Mouse (Mus musculus): ENCODE data around the gene Hsd17b3. TPM values are rescaled to one million over a fixed set of nuclear protein-coding genes. Genes with fewer than 3 reads are reported as not detected.
A peak's percentile ranks its signal among the peaks of the same experiment; 100 is the strongest.

Gene Hsd17b3
- polyA plus RNA-seq (2016; fragmentation: Nextera tagmentation; extraction: Ambion mirVana): not detected in 2 replicates

DNA sequence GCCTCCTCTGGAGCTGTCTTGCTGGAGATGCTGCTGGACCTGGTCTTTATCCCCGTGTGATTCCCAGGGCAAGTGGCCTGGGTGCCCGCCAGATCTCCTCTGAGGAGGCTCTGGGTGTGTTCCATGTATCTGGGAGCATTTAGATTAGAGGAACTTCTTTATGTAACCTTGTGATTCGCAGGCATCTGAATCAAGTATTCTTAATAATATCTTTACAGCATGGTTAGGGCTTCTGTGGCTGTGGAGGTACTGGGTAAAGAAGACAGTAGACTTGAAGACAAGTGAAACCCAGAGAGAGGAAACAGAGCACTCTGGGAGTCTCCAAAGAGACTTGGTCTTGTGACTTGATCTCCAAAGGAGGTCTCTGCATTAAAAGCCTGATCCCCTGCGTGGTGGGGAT lies at the start of gene Hsd17b3:
TSS of gene Hsd17b3 (minus strand) at position 101 of the 400 bp plus-strand sequence.
- Histone ChIP-seq H3K27me3 (replicated peaks; ENCODE audit: low read depth, poor library complexity, severe bottlenecking) (no peaks in the 10 kb centered on the region), H3K4me3 (no peak within 1 kb of the TSS), H3K4me1 (peaks cover 19% of the 10 kb centered on the region), H3K9me3 (no peaks in the 10 kb centered on the region), H3K36me3 (replicated peaks) (no peaks in the 10 kb centered on the region), H3K27ac (replicated peaks) (no peak within 1 kb of the TSS)
- 77% methylated on average over 4 of the region's 4 CpGs for WGBS
- DNase-seq (ENCODE audit: low spot score): no peak

DNA sequence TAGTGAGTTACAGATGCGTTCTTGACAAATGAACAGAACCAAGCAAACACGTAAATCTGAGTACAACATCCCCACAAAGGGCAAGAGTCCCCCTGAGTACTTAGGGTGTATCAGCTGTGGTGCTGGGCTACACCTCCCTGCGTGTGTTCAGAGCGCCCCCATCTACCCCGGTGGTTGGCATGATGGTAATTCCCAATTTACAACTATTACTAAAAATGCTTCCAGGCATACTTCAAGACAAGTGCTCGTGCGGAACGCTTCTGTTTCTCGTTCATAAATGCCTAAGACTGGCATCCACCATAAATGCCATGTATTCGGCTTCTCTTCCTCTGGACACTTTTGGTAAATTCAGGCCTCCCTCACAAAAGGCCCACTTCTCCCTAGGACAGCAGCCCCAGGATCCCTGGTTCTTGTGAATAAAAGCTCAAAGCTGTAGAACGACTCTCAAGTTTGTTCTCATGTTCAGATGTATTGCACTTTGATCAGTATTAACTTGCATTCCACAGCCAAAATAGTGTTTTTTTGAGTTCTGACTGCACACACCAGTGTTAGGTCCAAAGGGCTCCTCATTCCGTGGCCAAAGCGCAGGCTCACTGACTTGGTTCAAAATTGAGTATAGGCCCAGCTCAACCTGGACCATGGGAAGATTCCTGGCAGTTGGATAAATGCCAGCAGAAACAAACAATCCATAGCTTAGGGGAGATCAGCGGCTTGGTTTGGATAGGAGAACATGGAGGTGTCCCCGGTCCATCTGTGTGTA lies 40.8 kb upstream of the Hsd17b3 start:
- WGBS: 42% methylated on average over 15 of the region's 15 CpGs
- H3K27ac ChIP-seq (replicated peaks): peak overlapping the region; percentile 80

DNA sequence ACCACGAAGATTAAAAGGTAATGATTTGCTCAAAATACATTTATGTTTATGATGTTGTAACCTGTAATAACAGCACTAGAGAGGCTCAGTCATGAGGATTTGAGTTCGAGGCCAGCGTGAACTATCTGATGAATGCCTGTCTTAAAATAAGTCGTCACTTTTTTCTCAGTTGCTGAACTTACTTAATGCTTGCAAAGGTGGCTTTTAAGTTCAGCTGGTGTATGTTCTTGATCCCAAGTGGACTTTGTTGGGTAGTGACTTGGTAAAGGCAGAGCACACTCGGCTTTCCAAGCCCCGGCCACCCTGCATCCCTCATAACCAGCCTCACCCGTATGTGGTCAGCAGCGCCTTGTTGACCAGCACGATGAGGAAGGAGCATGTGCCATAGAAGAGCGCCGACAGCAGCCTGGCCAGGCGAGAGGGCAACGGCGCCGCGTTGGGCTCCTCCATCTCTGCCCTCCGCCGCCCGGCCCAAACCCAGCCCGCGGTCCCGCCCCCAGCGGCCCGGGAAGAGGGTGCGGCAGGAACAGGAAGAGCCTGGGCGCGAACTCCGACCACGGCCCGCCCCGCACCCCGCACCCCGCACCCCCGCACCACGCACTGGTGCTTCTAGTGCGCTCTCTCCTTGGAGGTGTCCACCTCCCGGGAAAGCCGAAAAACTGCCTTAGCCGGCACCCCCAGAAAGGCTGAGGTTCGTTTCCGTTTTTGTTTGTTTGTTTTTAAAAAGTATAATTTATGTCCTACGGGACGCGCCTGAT lies 40.0 kb upstream of the Hsd17b3 start, which contains the start of gene Slc35d2:
TSS of gene Slc35d2 (minus strand) at position 511 of the 758 bp plus-strand sequence.
- Histone ChIP-seq H3K27me3 (replicated peaks; ENCODE audit: low read depth, poor library complexity, severe bottlenecking) (no peaks in the 10 kb centered on the region), H3K36me3 (replicated peaks) (peaks cover 28% of the 10 kb centered on the region), H3K4me3 (peak within 1 kb of the TSS; percentile 66), H3K9me3 (no peaks in the 10 kb centered on the region), H3K4me1 (peaks cover 26% of the 10 kb centered on the region), H3K27ac (replicated peaks) (peak within 1 kb of the TSS; percentile 80)
- WGBS: 8% methylated on average over 44 of the region's 44 CpGs
- peak; percentile 60 for DNase-seq (ENCODE audit: low spot score)

More for the DNA sequence above, 40.8 kb upstream of the Hsd17b3 start:
- peaks cover 26% of the 10 kb centered on the region for H3K4me1 ChIP-seq
- H3K36me3 ChIP-seq (replicated peaks): peaks cover 35% of the 10 kb centered on the region
- no peaks in the 10 kb centered on the region for H3K9me3 ChIP-seq
- H3K27me3 ChIP-seq (replicated peaks; ENCODE audit: low read depth, poor library complexity, severe bottlenecking): no peaks in the 10 kb centered on the region
- DNase-seq (ENCODE audit: low spot score): peak; percentile 52
- peak overlapping the region; percentile 66 for H3K4me3 ChIP-seq

DNA sequence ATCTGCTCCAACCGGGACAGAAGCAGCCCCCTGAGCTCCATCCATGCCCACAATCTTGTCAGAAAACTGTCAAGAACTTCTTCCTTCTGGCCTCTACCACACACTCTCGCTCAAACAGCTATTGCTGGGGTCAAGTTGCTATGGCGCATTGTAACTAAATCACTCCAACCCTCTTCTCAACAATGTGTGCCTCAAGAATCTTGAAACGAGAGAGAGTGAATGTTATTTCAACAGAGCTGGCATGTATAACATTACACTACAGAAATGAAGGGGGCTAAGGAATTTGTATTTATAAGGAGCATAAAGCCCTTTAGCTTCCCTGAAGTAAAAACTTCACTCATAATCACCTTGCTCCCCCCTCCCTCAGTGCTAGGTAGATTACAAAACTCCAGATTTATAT lies 37.3 kb upstream of the Hsd17b3 start:
- H3K27me3 ChIP-seq (replicated peaks; ENCODE audit: low read depth, poor library complexity, severe bottlenecking): no peaks in the 10 kb centered on the region

DNA sequence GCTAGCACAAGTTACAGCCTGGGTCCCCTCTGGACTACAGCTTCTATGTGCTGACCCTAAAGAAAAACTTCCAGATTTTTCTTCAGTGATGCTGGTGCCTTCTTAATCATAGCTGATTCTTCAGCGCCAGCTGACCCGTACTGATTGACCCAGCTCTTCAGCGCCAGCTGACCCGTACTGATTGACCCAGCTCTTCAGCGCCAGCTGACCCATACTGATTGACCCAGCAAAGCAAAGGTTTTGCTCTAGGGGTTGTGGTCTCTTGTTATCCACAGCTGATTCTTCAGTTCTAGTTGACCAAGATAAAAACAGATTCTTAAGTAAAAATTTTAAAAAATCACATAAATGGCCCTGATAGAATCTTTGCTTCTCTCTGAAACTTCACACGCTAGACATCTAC lies 35.9 kb upstream of the Hsd17b3 start:
- Histone ChIP-seq H3K9me3 (peaks cover 2% of the 10 kb centered on the region; the same call in 1 of the 2 replicates), H3K27me3 (replicated peaks; ENCODE audit: low read depth, poor library complexity, severe bottlenecking) (no peaks in the 10 kb centered on the region), H3K4me3 (no peak overlapping the region), H3K36me3 (replicated peaks) (no peaks in the 10 kb centered on the region), H3K27ac (replicated peaks) (no peak overlapping the region), H3K4me1 (peaks cover 26% of the 10 kb centered on the region)
- WGBS: 89% methylated on average over 6 of the region's 6 CpGs
- DNase-seq (ENCODE audit: low spot score): no peak

More for the DNA sequence above, 37.3 kb upstream of the Hsd17b3 start:
- Histone ChIP-seq H3K4me3 (no peak overlapping the region), H3K9me3 (peaks cover 2% of the 10 kb centered on the region; the same call in 1 of the 2 replicates), H3K4me1 (peaks cover 26% of the 10 kb centered on the region), H3K27ac (replicated peaks) (no peak overlapping the region), H3K36me3 (replicated peaks) (peaks cover 6% of the 10 kb centered on the region)
- WGBS: 60% methylated on average over 4 of the region's 4 CpGs
- DNase-seq (ENCODE audit: low spot score): no peak

DNA sequence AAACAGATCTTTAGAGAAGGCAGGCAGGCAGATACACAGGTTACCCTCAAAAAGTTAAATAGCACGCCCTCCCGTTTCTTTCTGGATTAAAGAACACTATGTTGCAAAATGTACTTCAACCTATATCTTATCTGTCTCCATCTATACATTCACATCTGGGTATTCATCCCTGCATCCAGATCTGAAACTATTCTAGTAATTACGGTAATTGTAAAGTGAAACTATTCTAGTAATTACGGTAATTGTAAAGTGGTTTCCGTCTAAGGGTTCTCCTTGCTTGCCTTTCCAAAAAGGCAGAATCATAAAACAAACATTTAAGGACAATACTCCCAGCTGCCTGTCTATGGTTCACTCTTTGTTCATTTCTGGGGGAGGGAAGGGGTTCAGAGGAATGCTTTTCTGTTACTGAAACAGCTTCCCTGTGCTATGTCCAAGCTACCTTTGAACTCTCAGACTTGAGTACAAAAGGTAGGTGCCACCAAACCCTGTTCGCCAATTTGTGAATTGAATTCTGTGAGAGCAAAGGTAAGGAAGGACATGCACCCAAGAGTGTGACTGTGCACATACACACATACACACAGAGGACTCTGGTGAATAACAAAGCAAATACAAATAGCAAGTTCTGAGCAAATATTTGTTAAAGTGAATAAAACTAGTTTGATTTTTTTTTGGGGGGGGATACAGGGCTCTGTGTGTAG lies 34.6 kb upstream of the Hsd17b3 start:
- peaks cover 15% of the 10 kb centered on the region for H3K4me1 ChIP-seq
- DNase-seq (ENCODE audit: low spot score): no peak
- H3K4me3 ChIP-seq: no peak overlapping the region
- H3K9me3 ChIP-seq: peaks cover 2% of the 10 kb centered on the region; the same call in 1 of the 2 replicates
- no peaks in the 10 kb centered on the region for H3K27me3 ChIP-seq (replicated peaks; ENCODE audit: low read depth, poor library complexity, severe bottlenecking)
- H3K36me3 ChIP-seq (replicated peaks): no peaks in the 10 kb centered on the region
- H3K27ac ChIP-seq (replicated peaks): no peak overlapping the region
- WGBS: 29% methylated on average over 6 of the region's 6 CpGs

DNA sequence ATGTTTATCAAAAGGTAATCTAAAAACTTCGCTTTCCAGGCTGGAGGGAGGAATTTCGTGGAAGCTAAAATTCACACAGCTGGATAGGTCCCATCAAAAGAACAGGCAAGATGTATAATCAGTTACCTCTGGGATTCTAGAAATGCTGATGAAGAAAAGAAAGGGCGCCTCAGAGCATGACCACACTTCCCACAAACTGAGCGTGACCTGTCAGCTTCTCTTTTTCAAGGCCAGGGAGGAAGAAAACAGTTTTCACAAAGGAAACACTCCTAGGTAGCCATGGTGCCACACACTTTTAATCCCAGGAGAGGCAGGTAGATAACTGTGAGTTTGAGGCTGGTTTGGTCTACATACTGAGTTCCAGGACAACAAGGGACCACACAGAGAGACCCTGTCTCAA lies 31.7 kb upstream of the Hsd17b3 start:
- Histone ChIP-seq H3K9me3 (peaks cover 2% of the 10 kb centered on the region; the same call in 1 of the 2 replicates), H3K4me3 (no peak overlapping the region), H3K27me3 (replicated peaks; ENCODE audit: low read depth, poor library complexity, severe bottlenecking) (no peaks in the 10 kb centered on the region), H3K36me3 (replicated peaks) (no peaks in the 10 kb centered on the region), H3K4me1 (peaks cover under 1% of the 10 kb centered on the region; the same call in 1 of the 2 replicates), H3K27ac (replicated peaks) (no peak overlapping the region)
- no peak for DNase-seq (ENCODE audit: low spot score)
- WGBS: 65% methylated on average over 4 of the region's 4 CpGs

DNA sequence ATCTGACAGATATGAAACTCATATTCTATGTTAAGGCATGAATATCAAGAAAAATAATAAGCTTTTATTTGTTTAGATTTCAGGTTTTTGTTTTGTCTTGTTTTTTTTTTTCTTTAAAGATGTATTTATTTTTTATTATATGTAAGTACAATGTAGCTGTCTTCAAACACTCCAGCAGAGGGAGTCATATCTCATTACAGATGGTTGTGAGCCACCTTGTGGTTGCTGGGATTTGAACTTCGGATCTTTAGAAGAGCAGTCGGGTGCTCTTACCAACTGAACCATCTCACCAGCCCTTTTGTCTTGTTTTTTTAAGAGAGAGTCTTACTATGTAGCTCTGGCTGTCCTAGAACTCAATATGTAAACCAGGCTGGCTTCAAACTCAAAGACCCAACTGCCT lies 28.4 kb upstream of the Hsd17b3 start:
- Histone ChIP-seq H3K9me3 (no peaks in the 10 kb centered on the region), H3K4me3 (no peak overlapping the region), H3K36me3 (replicated peaks) (no peaks in the 10 kb centered on the region), H3K4me1 (no peaks in the 10 kb centered on the region; the same call in 1 of the 2 replicates), H3K27me3 (replicated peaks; ENCODE audit: low read depth, poor library complexity, severe bottlenecking) (no peaks in the 10 kb centered on the region), H3K27ac (replicated peaks) (no peak overlapping the region)
- 51% methylated on average over 2 of the region's 2 CpGs for WGBS
- DNase-seq (ENCODE audit: low spot score): no peak

DNA sequence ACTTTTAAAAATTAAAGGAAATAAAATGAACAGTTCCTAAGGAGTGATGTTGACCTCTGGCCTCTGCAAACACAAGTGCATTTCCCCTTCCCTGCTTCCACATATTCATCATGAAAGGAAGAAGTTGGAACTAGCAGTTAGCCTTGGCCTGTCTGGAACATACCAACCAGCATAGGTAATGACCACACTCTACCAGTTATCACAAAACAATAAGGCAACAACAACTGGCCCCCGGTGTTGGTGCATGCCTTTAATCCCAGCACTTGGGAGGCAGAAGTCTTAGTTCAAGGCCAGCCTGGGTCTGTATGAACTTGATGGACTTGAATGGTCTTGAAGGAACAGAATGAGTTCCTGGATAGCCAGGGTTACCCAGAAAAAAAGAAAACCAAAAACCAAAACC lies 21.4 kb upstream of the Hsd17b3 start:
- H3K36me3 ChIP-seq (replicated peaks): no peaks in the 10 kb centered on the region
- peaks cover 5% of the 10 kb centered on the region; the same call in 1 of the 2 replicates for H3K27me3 ChIP-seq (replicated peaks; ENCODE audit: low read depth, poor library complexity, severe bottlenecking)

DNA sequence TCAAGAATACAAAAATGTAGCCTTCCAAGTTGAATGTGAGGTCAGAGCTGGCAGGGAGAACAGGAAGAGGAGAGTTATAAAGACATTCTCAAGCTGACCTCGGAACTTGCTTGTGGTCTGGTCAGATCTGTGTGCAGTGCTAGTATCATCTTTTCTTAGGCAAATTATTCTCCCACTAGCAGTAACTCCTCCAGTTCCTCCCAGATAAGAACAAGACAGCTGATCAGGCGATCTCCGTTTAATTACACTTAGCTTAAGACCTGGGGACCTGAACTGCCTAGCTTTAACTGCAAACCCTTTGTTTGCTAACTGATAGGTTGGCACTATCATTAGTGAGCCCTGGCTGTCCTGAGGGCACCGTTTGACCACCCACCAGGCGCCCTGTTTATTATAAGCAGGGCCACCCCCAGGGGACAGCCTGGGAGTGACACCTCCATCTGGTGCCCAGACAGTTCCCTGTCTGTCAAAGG lies 19.4 kb upstream of the Hsd17b3 start:
- Histone ChIP-seq H3K4me3 (no peak overlapping the region), H3K27ac (replicated peaks) (no peak overlapping the region), H3K4me1 (peaks cover 17% of the 10 kb centered on the region), H3K36me3 (replicated peaks) (no peaks in the 10 kb centered on the region), H3K27me3 (replicated peaks; ENCODE audit: low read depth, poor library complexity, severe bottlenecking) (peaks cover 10% of the 10 kb centered on the region; the same call in 1 of the 2 replicates), H3K9me3 (no peaks in the 10 kb centered on the region)
- WGBS: 12% methylated on average over 5 of the region's 5 CpGs
- DNase-seq (ENCODE audit: low spot score): no peak

More for the DNA sequence above, 21.4 kb upstream of the Hsd17b3 start:
- Histone ChIP-seq H3K4me1 (peaks cover 17% of the 10 kb centered on the region), H3K9me3 (no peaks in the 10 kb centered on the region), H3K4me3 (no peak overlapping the region), H3K27ac (replicated peaks) (no peak overlapping the region)
- DNase-seq (ENCODE audit: low spot score): no peak
- WGBS: 90% methylated on average over 1 of the region's 1 CpGs

DNA sequence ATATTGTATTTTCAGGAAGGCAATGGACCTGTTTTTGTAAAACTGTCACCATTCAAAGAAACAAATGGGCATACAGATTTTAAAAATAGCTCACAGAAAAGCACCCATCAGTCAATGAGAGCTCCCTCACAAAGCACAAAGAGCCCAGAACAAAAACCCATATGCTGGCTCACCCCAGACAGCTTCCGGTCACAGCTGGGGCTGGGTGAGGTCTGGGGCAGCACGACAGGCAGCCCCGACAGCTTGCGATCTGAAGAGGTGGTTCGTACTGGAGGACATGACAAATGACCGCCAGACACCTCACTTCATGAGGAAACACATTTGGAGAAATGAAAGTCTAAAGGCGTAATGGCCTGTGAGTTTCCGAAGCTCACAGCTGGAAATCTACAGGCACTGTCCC lies 18.5 kb upstream of the Hsd17b3 start:
- H3K9me3 ChIP-seq: no peaks in the 10 kb centered on the region
- WGBS: 23% methylated on average over 8 of the region's 8 CpGs
- no peak overlapping the region for H3K4me3 ChIP-seq
- H3K27ac ChIP-seq (replicated peaks): peak overlapping the region; percentile 35; the same call in 1 of the 2 replicates
- peak; percentile 48 for DNase-seq (ENCODE audit: low spot score)
- no peaks in the 10 kb centered on the region for H3K36me3 ChIP-seq (replicated peaks)
- H3K4me1 ChIP-seq: peaks cover 17% of the 10 kb centered on the region
- H3K27me3 ChIP-seq (replicated peaks; ENCODE audit: low read depth, poor library complexity, severe bottlenecking): peaks cover 11% of the 10 kb centered on the region; the same call in 1 of the 2 replicates

DNA sequence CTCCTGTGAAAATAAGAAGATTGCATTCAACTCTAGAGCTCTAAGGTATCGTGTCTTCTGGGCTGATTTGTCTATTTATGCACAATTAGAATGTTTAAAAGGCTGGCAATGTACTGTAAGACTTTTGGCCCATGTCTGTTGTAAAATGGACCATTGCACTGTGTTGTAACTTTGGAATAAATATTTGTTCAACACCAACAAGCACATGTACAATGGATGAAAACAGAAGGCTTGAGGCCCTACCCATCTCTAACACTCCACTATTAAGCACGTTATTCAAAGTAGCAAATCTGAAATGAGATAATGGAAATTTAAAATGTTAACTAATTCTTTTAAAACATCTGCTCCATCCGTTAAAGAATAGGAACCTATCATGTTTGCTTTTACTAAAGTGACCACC lies 18.1 kb upstream of the Hsd17b3 start:
- WGBS: 61% methylated on average over 3 of the region's 3 CpGs
- peaks cover 17% of the 10 kb centered on the region for H3K4me1 ChIP-seq
- H3K27me3 ChIP-seq (replicated peaks; ENCODE audit: low read depth, poor library complexity, severe bottlenecking): peaks cover 11% of the 10 kb centered on the region; the same call in 1 of the 2 replicates
- H3K36me3 ChIP-seq (replicated peaks): no peaks in the 10 kb centered on the region
- no peak overlapping the region for H3K4me3 ChIP-seq
- no peaks in the 10 kb centered on the region for H3K9me3 ChIP-seq
- no peak for DNase-seq (ENCODE audit: low spot score)
- 0 out of 2 replicates have a peak overlapping the region, but pooled peaks have one; percentile 35 for H3K27ac ChIP-seq (replicated peaks)

All from embryonic facial prominence, embryonic 10.5 days (tissue).